Mouse (Mus musculus) retina, postnatal 7 days (tissue): ENCODE results near the gene B3gnt2.
"Not testable (repeated sequence)": the region's sequence is repeated elsewhere in the genome, so short reads cannot be mapped to it uniquely, and the experiment has no call there.

ENCODE experiments used
- DNase-seq: peaks from one replicate; pipeline ENCODE4 v3.0.0-alpha.2; 2012; ENCODE audit warnings: low read depth, low spot score

Gene B3gnt2

GRCm38 (mm10) chr11:22774821-22775220, 85.9 kb downstream of the B3gnt2 start:
- no peak for DNase-seq

GRCm38 (mm10) chr11:22766238-22766637, 94.5 kb downstream of the B3gnt2 start:
- no peak for DNase-seq

- no peak for DNase-seq
Observed at GRCm38 (mm10) chr11:22765425-22765824, 95.3 kb downstream of the B3gnt2 start.

GRCm38 (mm10) chr11:22763556-22764295, 97.0 kb downstream of the B3gnt2 start:
- no peak for DNase-seq

- no peak for DNase-seq
Observed at GRCm38 (mm10) chr11:22763055-22763454, 97.7 kb downstream of the B3gnt2 start.

GRCm38 (mm10) chr11:22762236-22762927, 98.4 kb downstream of the B3gnt2 start:
- no peak for DNase-seq

GRCm38 (mm10) chr11:22759783-22760182, 101.0 kb downstream of the B3gnt2 start:
- no peak for DNase-seq

- no peak for DNase-seq
Observed at GRCm38 (mm10) chr11:22756168-22756980, 104.4 kb downstream of the B3gnt2 start.

GRCm38 (mm10) chr11:22755180-22755579, 105.6 kb downstream of the B3gnt2 start:
- no peak for DNase-seq

- no peak for DNase-seq
Observed at GRCm38 (mm10) chr11:22752596-22752995, 108.2 kb downstream of the B3gnt2 start.

- DNase-seq = no peak
Observed at GRCm38 (mm10) chr11:22751592-22751991, 109.2 kb downstream of the B3gnt2 start.

GRCm38 (mm10) chr11:22747406-22747805, 113.4 kb downstream of the B3gnt2 start:
- DNase-seq = no peak

- DNase-seq = peak; percentile 74
Observed at GRCm38 (mm10) chr11:22745356-22745755, 115.4 kb downstream of the B3gnt2 start.

GRCm38 (mm10) chr11:22743561-22744269, 117.0 kb downstream of the B3gnt2 start:
- no peak for DNase-seq

- peak; percentile 39 for DNase-seq
Observed at GRCm38 (mm10) chr11:22741998-22742626, 118.6 kb downstream of the B3gnt2 start.

GRCm38 (mm10) chr11:22741436-22741835, 119.3 kb downstream of the B3gnt2 start:
- DNase-seq = no peak

- no peak for DNase-seq
Observed at GRCm38 (mm10) chr11:22739497-22740288, 121.1 kb downstream of the B3gnt2 start.

GRCm38 (mm10) chr11:22736521-22737225, 124.1 kb downstream of the B3gnt2 start:
- DNase-seq = no peak

GRCm38 (mm10) chr11:22735128-22735527, 125.6 kb downstream of the B3gnt2 start:
- DNase-seq = not testable (repeated sequence)

GRCm38 (mm10) chr11:22733936-22734335, 126.8 kb downstream of the B3gnt2 start:
- no peak for DNase-seq
